Mouse (Mus musculus) lung, embryonic 15.5 days (tissue): ENCODE results near the gene Rnf146. TPM values are rescaled to one million over a fixed set of nuclear protein-coding genes. Genes with fewer than 3 reads are reported as not detected.
A peak's percentile ranks its signal among the peaks of the same experiment; 100 is the strongest.

Experiments used
- ATAC-seq: fragments of 200-750 bp; cut with Nextera tagmentation; 2 replicates; pipeline ENCODE4 v1.8.0; 2017; ENCODE audit warnings: moderate number of reproducible peaks, borderline replicate concordance; ENCODE audit not compliant: low FRiP score, low TSS enrichment; ENCODE audit errors: extremely low read depth
- H3K27ac ChIP-seq: fragments of 300-500 bp; sonication (generic); 2 replicates; pipeline ENCODE4 v1.5.1; 2015; ENCODE audit warnings: moderate library complexity, mild to moderate bottlenecking, inconsistent platforms
- H3K27me3 ChIP-seq: fragments of 300-500 bp; sonication (generic); 2 replicates; pipeline ENCODE4 v1.6.1; 2015; ENCODE audit warnings: inconsistent platforms
- H3K36me3 ChIP-seq: fragments of 300-500 bp; sonication (generic); 2 replicates; pipeline ENCODE4 v1.6.1; 2015; ENCODE audit warnings: inconsistent platforms
- H3K4me1 ChIP-seq: fragments of 300-500 bp; sonication (generic); 2 replicates; pipeline ENCODE4 v1.6.1; 2015; ENCODE audit warnings: inconsistent platforms
- H3K4me2 ChIP-seq: fragments of 300-500 bp; sonication (generic); 2 replicates; pipeline ENCODE4 v1.6.1; 2015; ENCODE audit warnings: inconsistent platforms, mild to moderate bottlenecking, moderate library complexity
- H3K4me3 ChIP-seq: fragments of 300-500 bp; sonication (generic); 2 replicates; pipeline ENCODE4 v1.5.1; 2015; ENCODE audit warnings: mild to moderate bottlenecking, inconsistent platforms
- H3K9ac ChIP-seq: fragments of 300-500 bp; sonication (generic); 2 replicates; pipeline ENCODE4 v1.6.1; 2015; ENCODE audit warnings: inconsistent platforms
- H3K9me3 ChIP-seq: fragments of 300-500 bp; sonication (generic); 2 replicates; pipeline ENCODE4 v1.6.1; 2016; ENCODE audit warnings: inconsistent platforms
- WGBS: fragments of 180-500 bp; shearing (Covaris S2); methylation state at CpG from one replicate; pipeline ENCODE4 v1.1.7; 2015; 5-methylcytosine and 5-hydroxymethylcytosine counted together
- polyA plus RNA-seq: library from polyadenylated mRNA; unstranded; fragments of >200 nt; fragmentation: Nextera tagmentation; extraction: Ambion mirVana; gene quantifications from 2 replicates; pipeline ENCODE4 v1.2.1, GENCODE M21; 2015

The Rnf146 gene
- polyA plus RNA-seq, 1 experiment from 2014 or later = 51.5 TPM

DNA sequence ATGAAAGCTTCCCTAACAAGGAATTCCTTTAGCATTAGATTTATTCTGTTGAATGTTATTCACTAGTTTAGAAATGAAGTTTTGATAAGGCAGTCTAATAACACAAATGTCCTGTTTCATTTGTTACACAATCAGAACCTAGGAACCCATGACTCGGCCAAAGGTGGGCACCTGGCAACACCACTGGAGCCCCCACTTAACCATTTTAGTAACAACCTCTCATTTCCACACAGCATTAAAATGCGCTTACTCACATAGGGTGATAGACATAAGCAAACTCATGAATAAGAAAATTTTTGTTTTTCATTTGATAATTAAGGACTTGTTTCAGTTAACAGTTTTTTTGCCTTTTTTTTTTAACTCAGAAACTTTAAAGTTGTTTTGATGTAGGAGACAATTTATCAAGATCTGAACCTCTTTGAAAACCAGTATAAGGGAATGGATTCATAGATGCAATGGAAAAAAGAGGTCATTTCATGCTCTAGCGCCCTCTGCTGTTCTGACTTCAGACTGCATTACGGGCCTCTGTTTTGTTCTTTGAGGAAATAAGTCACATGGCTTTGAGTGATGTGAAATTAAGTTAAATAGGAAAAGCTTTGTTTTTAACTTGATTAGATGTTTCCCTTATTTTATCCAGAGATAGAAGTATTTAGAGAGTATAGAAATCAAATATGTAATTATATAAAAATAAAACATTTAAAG is 23.7 kb downstream of the Rnf146 start:
- Histone ChIP-seq H3K27ac (no peak overlapping the region), H3K4me3 (no peak overlapping the region), H3K4me2 (no peak overlapping the region), H3K9ac (no peak overlapping the region), H3K9me3 (no peaks in the 10 kb centered on the region), H3K27me3 (no peaks in the 10 kb centered on the region), H3K36me3 (no peaks in the 10 kb centered on the region), H3K4me1 (no peaks in the 10 kb centered on the region)
- no peak for ATAC-seq
- 52% methylated on average over 4 of the region's 4 CpGs for WGBS

DNA sequence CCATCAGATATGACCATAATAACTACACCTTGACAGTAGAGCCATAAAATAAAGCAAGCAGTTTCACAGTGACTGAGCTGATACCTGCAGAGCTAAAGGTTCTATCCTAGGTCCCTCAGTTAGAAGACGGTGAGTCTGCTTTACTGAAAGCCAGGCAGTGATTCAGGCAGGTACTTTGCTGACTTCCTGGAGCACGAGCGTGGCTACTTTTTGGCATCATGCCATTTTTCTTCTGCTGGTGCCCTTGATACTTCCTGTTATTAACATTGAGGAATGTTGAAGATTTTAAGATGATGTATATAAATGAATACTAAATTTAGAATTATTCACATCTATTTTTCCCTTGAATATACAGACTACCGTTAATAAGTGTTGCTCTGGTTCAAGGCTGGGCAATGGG is 28.4 kb downstream of the Rnf146 start:
- H3K9ac ChIP-seq = no peak overlapping the region
- no peak overlapping the region for H3K4me2 ChIP-seq
- 26% methylated on average over 4 of the region's 4 CpGs for WGBS
- no peaks in the 10 kb centered on the region for H3K4me1 ChIP-seq
- no peaks in the 10 kb centered on the region for H3K27me3 ChIP-seq
- H3K4me3 ChIP-seq = no peak overlapping the region
- no peaks in the 10 kb centered on the region for H3K9me3 ChIP-seq
- ATAC-seq = no peak
- no peaks in the 10 kb centered on the region for H3K36me3 ChIP-seq
- no peak overlapping the region for H3K27ac ChIP-seq

GRCm38 (mm10) chr10:29324817-29325216 is 37.4 kb downstream of the Rnf146 start:
- Histone ChIP-seq H3K9ac (no peak overlapping the region), H3K4me1 (no peaks in the 10 kb centered on the region), H3K27me3 (no peaks in the 10 kb centered on the region), H3K27ac (no peak overlapping the region), H3K36me3 (no peaks in the 10 kb centered on the region), H3K9me3 (no peaks in the 10 kb centered on the region), H3K4me3 (no peak overlapping the region), H3K4me2 (no peak overlapping the region)
- no peak for ATAC-seq
- 69% methylated on average over 2 of the region's 2 CpGs for WGBS

GRCm38 (mm10) chr10:29313905-29314304 is 48.3 kb downstream of the Rnf146 start:
- H3K36me3 ChIP-seq = no peaks in the 10 kb centered on the region
- H3K4me3 ChIP-seq = peak overlapping the region; percentile 82
- peak overlapping the region; percentile 70 for H3K4me2 ChIP-seq
- 30% methylated on average over 5 of the region's 5 CpGs for WGBS
- no peak overlapping the region for H3K9ac ChIP-seq
- peaks cover 13% of the 10 kb centered on the region; the same call in 1 of the 2 replicates for H3K4me1 ChIP-seq
- H3K27me3 ChIP-seq = no peaks in the 10 kb centered on the region
- no peak overlapping the region for H3K27ac ChIP-seq
- ATAC-seq = no peak
- no peaks in the 10 kb centered on the region for H3K9me3 ChIP-seq

DNA sequence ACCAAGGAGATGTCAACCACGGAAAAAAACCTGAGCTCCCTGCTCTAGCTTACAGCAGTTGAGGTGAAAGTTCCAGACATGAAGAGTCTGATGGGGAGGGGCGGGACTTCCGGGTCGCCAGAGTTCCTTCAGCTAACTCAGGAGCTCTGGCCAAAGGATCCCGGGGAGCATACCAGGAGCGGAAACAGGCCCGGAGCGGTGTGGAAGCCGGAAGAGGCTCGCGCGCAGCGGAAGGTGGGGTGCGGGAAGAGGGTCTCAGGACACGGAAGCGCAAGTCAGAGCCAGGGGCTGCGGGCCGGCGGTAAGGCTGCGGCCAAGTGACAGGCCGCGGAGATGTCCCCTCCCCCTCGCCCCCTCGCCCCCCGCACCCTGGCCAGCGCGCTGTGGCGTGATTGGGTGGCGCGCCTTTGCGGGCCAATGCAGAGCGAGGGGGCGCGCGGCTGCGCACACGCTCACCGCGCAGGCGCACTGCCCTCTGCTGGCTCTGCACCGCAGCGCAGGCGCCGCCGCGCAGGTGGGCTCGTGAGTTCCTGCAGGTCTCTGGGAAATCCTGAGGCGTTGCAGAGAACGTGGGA is 49.1 kb downstream of the Rnf146 start, which contains the start of gene Echdc1:
TSS of gene Echdc1 (plus strand) at position 103 of the 575 bp plus-strand sequence.
- Histone ChIP-seq H3K9ac (peak within 1 kb of the TSS; percentile 86), H3K4me2 (peak within 1 kb of the TSS; percentile 70), H3K4me1 (peaks cover 13% of the 10 kb centered on the region; the same call in 1 of the 2 replicates), H3K9me3 (no peaks in the 10 kb centered on the region), H3K36me3 (no peaks in the 10 kb centered on the region), H3K27me3 (no peaks in the 10 kb centered on the region), H3K27ac (peak within 1 kb of the TSS; percentile 90), H3K4me3 (peak within 1 kb of the TSS; percentile 82)
- WGBS = under 1% methylated on average over 47 of the region's 49 CpGs
- peak; percentile 99 for ATAC-seq

DNA sequence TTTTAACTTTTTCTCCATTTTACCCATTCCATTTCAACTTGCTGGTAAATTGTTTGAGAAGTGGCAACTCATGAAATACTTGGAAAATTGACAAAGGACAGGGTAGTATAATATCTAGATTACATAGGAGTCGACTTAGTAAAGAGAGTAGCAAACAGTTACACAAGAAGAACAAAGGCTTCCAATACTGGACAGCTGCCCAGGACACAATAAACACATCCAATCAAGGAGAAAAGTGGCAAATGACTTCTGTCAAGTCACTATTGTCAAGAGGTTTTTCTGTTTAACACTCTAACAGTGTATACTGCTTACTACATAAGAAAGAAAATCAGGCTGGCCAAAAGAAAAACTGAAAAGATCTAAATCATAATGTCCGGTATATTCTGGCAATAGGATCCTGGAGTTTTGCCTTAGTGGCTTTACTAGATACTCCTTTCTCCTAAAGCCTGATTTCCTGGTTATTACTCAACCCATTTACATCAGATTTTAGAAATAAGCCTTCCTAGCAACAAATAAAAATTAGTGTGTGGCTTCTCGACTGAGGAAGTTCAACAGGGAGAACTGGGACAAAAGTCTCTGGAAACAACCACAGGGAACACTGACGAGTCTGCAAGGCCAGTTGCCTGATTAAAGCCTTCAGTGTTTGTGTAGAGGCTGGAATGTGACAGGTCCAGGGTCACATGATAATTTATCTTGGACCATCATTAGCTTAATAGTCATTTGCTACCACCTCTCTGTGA is 50.6 kb downstream of the Rnf146 start:
- no peak overlapping the region for H3K4me3 ChIP-seq
- H3K27me3 ChIP-seq = no peaks in the 10 kb centered on the region
- peak overlapping the region; percentile 70; the same call in 1 of the 2 replicates for H3K4me2 ChIP-seq
- no peaks in the 10 kb centered on the region for H3K36me3 ChIP-seq
- no peak overlapping the region for H3K9ac ChIP-seq
- no peak for ATAC-seq
- WGBS = 49% methylated on average over 4 of the region's 4 CpGs
- H3K9me3 ChIP-seq = no peaks in the 10 kb centered on the region
- H3K4me1 ChIP-seq = peaks cover 13% of the 10 kb centered on the region; the same call in 1 of the 2 replicates
- 0 out of 2 replicates have a peak overlapping the region, but pooled peaks have one; percentile 33 for H3K27ac ChIP-seq

DNA sequence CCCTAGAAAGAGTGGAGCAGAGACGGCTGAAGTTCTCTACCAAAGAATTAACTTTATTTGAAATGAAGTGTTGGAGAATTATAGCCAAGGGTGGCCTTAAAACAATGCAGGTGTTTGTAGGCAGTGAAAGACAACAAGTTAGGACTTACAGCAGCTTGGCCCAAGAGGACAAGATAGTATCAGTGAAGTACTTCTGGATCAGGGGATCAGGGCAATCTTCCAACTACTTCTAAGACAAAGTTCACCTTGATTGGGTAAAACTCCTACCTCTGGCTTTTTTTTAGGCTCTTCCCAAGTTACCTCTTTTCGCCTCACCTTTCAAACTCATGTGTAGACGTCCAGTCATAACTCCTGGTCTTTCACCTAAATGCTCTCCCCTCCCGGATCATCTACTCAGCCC is 60.0 kb downstream of the Rnf146 start:
- no peaks in the 10 kb centered on the region for H3K4me1 ChIP-seq
- WGBS = 89% methylated on average over 4 of the region's 4 CpGs
- H3K4me2 ChIP-seq = no peak overlapping the region
- H3K9ac ChIP-seq = no peak overlapping the region
- H3K27ac ChIP-seq = no peak overlapping the region
- no peaks in the 10 kb centered on the region for H3K27me3 ChIP-seq
- H3K9me3 ChIP-seq = no peaks in the 10 kb centered on the region
- ATAC-seq = no peak
- H3K36me3 ChIP-seq = no peaks in the 10 kb centered on the region
- no peak overlapping the region for H3K4me3 ChIP-seq

Other genes with a start within 250 kb of the Rnf146 start
- 0.23 and 0.49 TPM in 2 replicates for gene Soga3, start 218.6 kb downstream of the Rnf146 start, polyA plus RNA-seq
- 0.31 TPM in 1 of 2 replicates, not detected in the other for gene Gm49353, start 163.5 kb downstream of the Rnf146 start, polyA plus RNA-seq
- gene 9330159F19Rik, start 150.8 kb downstream of the Rnf146 start, polyA plus RNA-seq = 0.15 and 0.21 TPM in 2 replicates
- 18.8 and 22.5 TPM in 2 replicates for gene Echdc1, start 49.3 kb downstream of the Rnf146 start, polyA plus RNA-seq
- gene Rspo3, start 173.4 kb upstream of the Rnf146 start, polyA plus RNA-seq = 1.7 and 2.0 TPM in 2 replicates